Mouse (Mus musculus) splenic B cell, adult 2 months (primary cell): ENCODE results near the gene Mogs.

ENCODE experiments used
- DNase-seq: peaks from one replicate; pipeline ENCODE4 v3.0.0-alpha.2; 2011; ENCODE audit warnings: low read depth, low spot score
- H3K27me3 ChIP-seq: 2 replicates; pipeline ENCODE4 v1.6.1; 2012; ENCODE audit warnings: mild to moderate bottlenecking, low read length, moderate library complexity, mixed read lengths; ENCODE audit not compliant: control insufficient read depth, poor library complexity, insufficient read depth, severe bottlenecking
- H3K36me3 ChIP-seq: 2 replicates; pipeline ENCODE4 v1.6.1; 2012; ENCODE audit warnings: mild to moderate bottlenecking, low read length, moderate library complexity, mixed read lengths; ENCODE audit not compliant: control insufficient read depth, poor library complexity, insufficient read depth, severe bottlenecking

Mogs gene

GRCm38 (mm10) chr6:83084477-83084876 is 30.8 kb upstream of the Mogs start:
- peaks cover 3% of the 10 kb centered on the region for H3K27me3 ChIP-seq
- no peak for DNase-seq

GRCm38 (mm10) chr6:83086121-83087035 is 28.9 kb upstream of the Mogs start, which contains the start of gene Lbx2:
TSS of gene Lbx2 (plus strand) at chr6:83086367.
- Histone ChIP-seq H3K36me3 (0 out of 2 replicates have a peak, but pooled peaks cover 4% of the 10 kb centered on the region), H3K27me3 (peaks cover 3% of the 10 kb centered on the region)
- DNase-seq: no peak

More at GRCm38 (mm10) chr6:83084477-83084876, 30.8 kb upstream of the Mogs start:
- H3K36me3 ChIP-seq: 0 out of 2 replicates have a peak, but pooled peaks cover 4% of the 10 kb centered on the region

- Histone ChIP-seq H3K36me3 (no peaks in the 10 kb centered on the region), H3K27me3 (peaks cover 3% of the 10 kb centered on the region)
- no peak for DNase-seq
Observed at GRCm38 (mm10) chr6:83087205-83087925, 27.9 kb upstream of the Mogs start.

- DNase-seq: no peak
- H3K36me3 ChIP-seq: no peaks in the 10 kb centered on the region
- peaks cover 3% of the 10 kb centered on the region for H3K27me3 ChIP-seq
Observed at GRCm38 (mm10) chr6:83087926-83088260, 27.4 kb upstream of the Mogs start.

- no peak for DNase-seq
- H3K36me3 ChIP-seq: no peaks in the 10 kb centered on the region
- H3K27me3 ChIP-seq: peaks cover 2% of the 10 kb centered on the region; the same call in 1 of the 2 replicates
Observed at GRCm38 (mm10) chr6:83092416-83093127, 22.7 kb upstream of the Mogs start.

- DNase-seq: no peak
- H3K27me3 ChIP-seq: 0 out of 2 replicates have a peak, but pooled peaks cover 2% of the 10 kb centered on the region
- no peaks in the 10 kb centered on the region for H3K36me3 ChIP-seq
Observed at GRCm38 (mm10) chr6:83095968-83096367, 19.3 kb upstream of the Mogs start.

GRCm38 (mm10) chr6:83098411-83098810 is 16.9 kb upstream of the Mogs start:
- Histone ChIP-seq H3K27me3 (0 out of 2 replicates have a peak, but pooled peaks cover 2% of the 10 kb centered on the region), H3K36me3 (no peaks in the 10 kb centered on the region)
- no peak for DNase-seq

- Histone ChIP-seq H3K36me3 (no peaks in the 10 kb centered on the region), H3K27me3 (no peaks in the 10 kb centered on the region)
- peak; percentile 92 for DNase-seq
Observed at GRCm38 (mm10) chr6:83101316-83101687, 14.0 kb upstream of the Mogs start, which contains the start of the genes Ccdc142 and Gm42688. TSS of gene Ccdc142 (plus strand) at chr6:83101601. TSS of gene Gm42688 (plus strand) at chr6:83101617.

GRCm38 (mm10) chr6:83101688-83102556 is 13.4 kb upstream of the Mogs start:
- H3K36me3 ChIP-seq: no peaks in the 10 kb centered on the region
- H3K27me3 ChIP-seq: no peaks in the 10 kb centered on the region
- peak; percentile 77 for DNase-seq

- no peak for DNase-seq
- Histone ChIP-seq H3K27me3 (no peaks in the 10 kb centered on the region), H3K36me3 (peaks cover 3% of the 10 kb centered on the region; the same call in 1 of the 2 replicates)
Observed at GRCm38 (mm10) chr6:83103130-83103650, 12.1 kb upstream of the Mogs start.

GRCm38 (mm10) chr6:83104158-83104557 is 11.1 kb upstream of the Mogs start:
- H3K36me3 ChIP-seq: peaks cover 3% of the 10 kb centered on the region; the same call in 1 of the 2 replicates
- no peak for DNase-seq
- H3K27me3 ChIP-seq: no peaks in the 10 kb centered on the region

GRCm38 (mm10) chr6:83107566-83108400 is 7.5 kb upstream of the Mogs start:
- Histone ChIP-seq H3K36me3 (peaks cover 3% of the 10 kb centered on the region; the same call in 1 of the 2 replicates), H3K27me3 (no peaks in the 10 kb centered on the region)
- DNase-seq: peak; percentile 85
